Mouse (Mus musculus) CD4-positive helper T cell, adult 2 months (primary cell): ENCODE results near the gene Rmnd5a.
"Not testable (repeated sequence)": the region's sequence is repeated elsewhere in the genome, so short reads cannot be mapped to it uniquely, and the experiment has no call there.

Experiments
- DNase-seq: peaks from one replicate; pipeline ENCODE4 v3.0.0-alpha.2; 2012; ENCODE audit warnings: low read depth, missing footprints, low spot score

The Rmnd5a gene

DNA sequence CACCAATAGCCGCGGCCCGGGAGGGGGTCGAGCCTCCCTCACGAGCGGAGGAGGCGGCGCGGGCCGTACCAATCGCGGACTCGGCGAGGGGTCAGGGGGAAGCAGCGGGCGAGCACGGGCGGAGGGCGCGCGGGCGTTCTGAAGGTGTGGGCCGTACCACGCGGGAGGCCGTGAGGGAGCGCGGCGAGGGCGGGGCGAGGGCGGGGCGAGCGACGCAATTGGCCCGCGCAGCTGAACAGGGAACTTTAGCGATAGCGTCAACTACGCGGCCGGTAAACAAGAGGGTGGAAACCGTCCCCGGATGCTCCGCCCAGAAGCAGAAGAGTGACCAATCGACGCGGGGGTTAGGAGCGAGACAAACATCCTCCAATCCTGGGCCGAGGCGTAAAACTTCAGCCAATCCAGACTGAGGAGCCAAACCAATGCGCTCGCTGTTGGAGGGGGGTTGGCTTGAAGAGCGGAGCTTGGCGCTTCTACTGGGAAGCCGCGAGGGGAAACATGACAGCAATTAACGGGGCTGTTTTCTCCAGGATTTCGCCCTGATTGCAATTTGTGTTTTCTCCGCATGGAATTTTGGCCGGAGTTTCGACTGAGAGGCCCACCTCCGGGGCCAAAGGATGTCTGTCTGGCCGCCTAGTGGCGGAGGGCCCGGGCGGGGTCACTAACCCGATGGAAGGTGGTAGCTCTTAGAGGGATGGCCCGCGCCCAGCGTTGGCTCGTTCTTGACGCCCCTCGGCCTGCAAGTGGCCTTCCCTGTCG is at the start of gene Rmnd5a:
Gene Rmnd5a, minus strand, starts transcription at position 146 of the 759 bp plus-strand sequence.
- peak; percentile 100 for DNase-seq

DNA sequence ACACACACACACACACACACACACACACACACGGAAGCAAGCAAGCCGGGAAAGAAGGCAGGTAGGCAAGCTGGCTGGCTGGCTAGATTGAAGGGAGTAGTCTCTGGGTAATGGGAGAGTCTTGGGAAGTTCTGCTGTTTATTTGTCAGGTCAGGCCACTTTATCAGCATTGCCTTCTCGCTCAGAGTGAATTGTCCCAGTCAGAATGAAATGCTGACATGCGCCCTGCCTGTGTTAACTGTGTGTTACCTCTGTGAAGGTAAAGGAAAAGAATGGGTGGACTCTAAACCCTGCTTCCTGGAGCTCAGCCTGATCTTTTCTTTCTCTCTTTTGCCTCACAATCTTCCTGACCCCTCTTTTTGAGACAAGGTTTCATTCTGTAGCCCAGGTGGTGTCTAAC is 47.5 kb upstream of the Rmnd5a start:
- no peak for DNase-seq

GRCm38 (mm10) chr6:71486867-71487266 is 46.4 kb upstream of the Rmnd5a start:
- no peak for DNase-seq

GRCm38 (mm10) chr6:71486226-71486625 is 45.8 kb upstream of the Rmnd5a start:
- DNase-seq = no peak

GRCm38 (mm10) chr6:71485246-71485645 is 44.8 kb upstream of the Rmnd5a start:
- DNase-seq = no peak

DNA sequence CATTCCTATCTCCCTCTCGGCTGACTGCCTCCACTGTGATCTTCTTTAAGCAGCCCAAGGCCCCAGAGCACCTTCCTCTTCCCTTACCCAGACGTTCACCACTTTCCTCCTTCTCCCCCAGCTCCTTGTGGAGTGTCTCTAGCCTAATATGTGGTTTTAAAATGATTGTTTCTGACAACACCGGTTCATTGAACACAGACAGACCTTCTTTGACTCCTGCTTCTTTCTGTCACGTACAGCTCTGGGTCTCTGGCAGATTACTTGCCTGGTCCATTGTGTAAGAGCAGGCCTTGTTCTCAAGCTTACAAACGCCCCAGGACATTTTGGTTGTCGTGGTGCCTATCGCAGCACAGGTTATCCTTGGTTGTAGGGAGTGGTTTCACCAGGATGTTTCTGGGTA is 40.7 kb upstream of the Rmnd5a start:
- no peak for DNase-seq

DNA sequence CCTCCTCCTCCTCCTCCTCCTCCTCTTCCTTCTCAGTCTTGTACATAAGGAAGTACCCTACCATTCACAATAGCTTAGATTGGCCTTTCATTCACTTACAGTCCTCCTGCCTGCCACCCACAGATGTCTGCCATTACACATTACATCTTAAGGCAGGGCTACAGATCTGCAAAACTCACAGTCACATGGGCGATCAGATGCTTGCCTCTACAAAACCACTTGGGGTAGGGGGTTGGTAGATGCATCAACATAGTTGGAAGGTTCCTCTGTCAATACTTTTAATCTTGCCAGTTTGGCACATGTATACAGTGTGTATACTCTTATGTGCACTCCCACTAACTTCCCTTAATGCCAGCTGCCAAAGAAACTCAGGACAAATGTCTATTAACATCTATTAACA is 39.7 kb upstream of the Rmnd5a start:
- no peak for DNase-seq

- not testable (repeated sequence) for DNase-seq
These were observed 39.2 kb upstream of the Rmnd5a start for GRCm38 (mm10) chr6:71479588-71479987.

DNA sequence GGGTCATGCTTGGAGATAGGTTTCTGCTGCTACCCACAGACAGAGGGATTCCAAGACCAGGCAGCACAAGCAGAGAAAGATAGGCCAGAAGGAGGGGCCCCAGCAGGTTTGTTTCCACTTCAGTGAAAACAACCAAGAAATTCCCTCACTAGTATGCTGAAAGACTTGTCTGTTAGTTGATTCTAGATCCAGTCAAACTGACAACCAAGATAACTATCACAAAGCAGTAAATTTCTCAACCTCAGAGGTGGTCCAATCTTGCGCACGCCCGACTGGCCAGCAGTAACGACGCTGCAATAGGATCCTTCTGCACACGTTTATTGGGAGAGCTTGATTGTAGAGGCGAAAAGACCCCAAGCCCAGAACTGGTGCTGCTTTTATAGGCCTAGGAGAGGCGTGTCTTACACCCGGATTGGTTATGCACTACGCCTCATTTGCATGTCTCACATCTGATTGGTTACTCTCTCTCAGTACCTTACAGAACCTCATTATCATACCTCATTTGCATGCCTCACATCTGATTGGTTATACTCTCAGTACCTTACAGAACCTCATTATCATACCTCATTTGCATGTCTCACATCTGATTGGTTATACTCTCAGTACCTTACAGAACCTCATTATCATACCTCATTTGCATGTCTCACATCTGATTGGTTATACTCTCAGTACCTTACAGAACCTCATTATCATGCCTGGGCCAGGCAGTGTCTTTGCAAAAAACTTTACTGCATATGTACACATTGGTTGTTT is 38.6 kb upstream of the Rmnd5a start:
- DNase-seq = not testable (repeated sequence)

GRCm38 (mm10) chr6:71476783-71477182 is 36.3 kb upstream of the Rmnd5a start:
- no peak for DNase-seq

DNA sequence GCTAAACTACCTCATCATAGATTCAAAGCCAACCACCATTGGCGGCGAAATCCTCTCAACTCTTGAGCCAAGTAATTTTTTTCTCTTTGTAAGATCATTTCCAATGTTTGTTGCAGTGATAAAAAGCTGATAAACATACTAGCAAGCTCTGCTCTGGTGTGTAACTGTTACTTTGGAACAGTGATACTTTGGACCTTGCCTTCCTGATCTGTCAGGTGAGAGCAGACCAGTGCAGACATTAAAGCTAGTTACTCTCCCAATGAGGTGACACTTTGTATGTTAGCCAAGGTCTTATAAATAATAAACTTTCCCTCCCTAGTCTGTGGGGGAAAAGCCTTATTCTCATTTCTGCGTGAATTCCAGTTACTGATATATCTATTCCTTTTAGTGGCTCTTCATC is 35.2 kb upstream of the Rmnd5a start:
- DNase-seq = no peak

GRCm38 (mm10) chr6:71472786-71473185 is 32.3 kb upstream of the Rmnd5a start:
- DNase-seq = no peak

DNA sequence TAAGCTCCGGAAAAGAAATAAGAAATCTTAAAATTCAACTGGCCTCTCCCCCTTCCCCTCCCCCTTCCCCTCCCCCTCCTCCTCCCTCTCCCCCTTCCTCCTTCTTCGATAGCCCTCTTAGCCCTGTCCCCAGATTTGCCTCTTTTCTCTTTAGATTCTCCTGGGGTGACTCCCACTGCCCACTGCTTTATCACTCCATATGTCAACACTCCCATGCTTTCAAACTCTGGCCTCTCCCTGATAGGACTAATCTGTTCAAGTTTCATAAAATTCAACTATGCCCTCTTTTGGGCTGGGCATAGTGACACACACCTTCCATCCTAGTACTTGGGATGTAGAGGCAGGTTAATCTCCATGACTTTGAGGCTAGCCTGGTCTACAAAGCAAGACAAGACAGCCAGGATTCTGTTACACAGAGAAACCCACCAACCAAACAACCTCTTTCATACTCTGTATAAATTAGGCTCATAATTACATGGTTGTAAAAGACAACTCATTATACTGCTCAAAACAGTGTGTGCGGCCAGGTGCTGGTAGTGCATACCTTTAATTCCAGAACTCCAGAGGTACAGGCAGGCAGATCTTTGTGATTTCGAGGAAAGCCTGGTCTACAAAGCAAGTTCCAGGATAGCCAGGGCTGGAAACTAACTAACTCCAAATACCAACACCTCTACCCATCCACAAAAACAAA is 31.5 kb upstream of the Rmnd5a start:
- no peak for DNase-seq

GRCm38 (mm10) chr6:71469291-71469690 is 28.9 kb upstream of the Rmnd5a start:
- no peak for DNase-seq

- DNase-seq = no peak
These were observed 27.3 kb upstream of the Rmnd5a start for GRCm38 (mm10) chr6:71467766-71468165.

DNA sequence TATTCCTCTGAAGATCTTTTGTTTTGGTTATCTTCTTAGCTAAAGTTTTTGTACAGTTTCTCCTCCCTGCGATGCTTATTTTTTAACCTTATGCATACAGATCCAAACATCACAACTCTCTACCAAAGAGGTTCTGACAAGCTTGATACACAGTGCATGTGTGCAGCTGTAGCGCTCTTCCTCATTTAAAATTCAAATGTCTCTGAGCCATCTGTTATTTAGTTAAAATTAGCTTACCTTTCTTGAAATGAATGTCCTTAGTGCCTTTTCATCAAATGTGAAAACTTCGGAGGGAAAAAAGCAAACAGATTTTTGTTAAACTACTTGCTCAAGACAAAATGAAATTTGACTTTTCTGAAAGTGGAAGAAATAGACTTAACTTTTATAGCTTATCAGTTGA is 24.7 kb upstream of the Rmnd5a start:
- DNase-seq = no peak

DNA sequence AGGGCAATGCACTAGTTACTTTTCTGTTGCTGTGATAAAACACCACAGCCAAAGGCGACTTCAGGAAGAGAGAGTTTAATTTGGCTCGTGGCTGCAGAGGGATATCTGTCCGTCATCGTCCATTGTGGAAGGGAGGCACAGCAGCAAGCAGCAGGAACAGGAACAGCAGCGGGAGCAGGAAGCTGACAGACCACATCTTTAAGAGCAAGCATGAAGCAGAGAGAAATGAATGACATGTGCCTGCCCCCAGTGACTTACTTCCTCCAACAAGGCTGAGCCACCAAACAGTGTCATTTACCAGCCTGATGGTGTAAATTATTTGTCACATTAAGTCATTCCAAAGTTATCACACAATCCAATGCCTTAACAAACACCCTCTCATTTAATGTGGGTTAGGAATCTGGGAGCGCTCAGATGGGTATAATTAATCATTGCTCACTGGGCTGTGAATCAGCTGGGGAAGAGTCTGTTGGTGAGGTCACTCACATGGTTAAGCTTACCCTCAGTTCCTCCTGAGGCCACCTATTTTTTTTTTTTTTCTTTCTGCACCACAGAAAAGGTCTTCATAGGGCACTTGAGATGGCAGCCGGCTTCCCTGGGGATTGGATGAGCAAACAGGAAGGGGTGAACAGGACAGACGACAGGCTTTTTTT is 17.6 kb upstream of the Rmnd5a start:
- no peak for DNase-seq

- DNase-seq = not testable (repeated sequence)
These were observed 13.7 kb upstream of the Rmnd5a start for GRCm38 (mm10) chr6:71453983-71454739.

- DNase-seq = no peak
These were observed 12.4 kb upstream of the Rmnd5a start for GRCm38 (mm10) chr6:71452792-71453191.

- DNase-seq = no peak
These were observed 5.1 kb upstream of the Rmnd5a start for GRCm38 (mm10) chr6:71445560-71445959.

GRCm38 (mm10) chr6:71444756-71445155 is 4.3 kb upstream of the Rmnd5a start:
- no peak for DNase-seq
